Mouse (Mus musculus) erythroblast, embryonic 14.5 days (primary cell): ENCODE data around the gene Rsrc1.

Experiments used
- GATA1 ChIP-seq: IDR thresholded peaks from 2 replicates; pipeline ENCODE4 v1.6.1; 2012; ENCODE audit warnings: low read length, inconsistent platforms, mixed read lengths
- TAL1 ChIP-seq: IDR thresholded peaks from 3 replicates; pipeline ENCODE4 v1.6.1; 2012; ENCODE audit warnings: low read length, inconsistent platforms, mixed read lengths

DNA sequence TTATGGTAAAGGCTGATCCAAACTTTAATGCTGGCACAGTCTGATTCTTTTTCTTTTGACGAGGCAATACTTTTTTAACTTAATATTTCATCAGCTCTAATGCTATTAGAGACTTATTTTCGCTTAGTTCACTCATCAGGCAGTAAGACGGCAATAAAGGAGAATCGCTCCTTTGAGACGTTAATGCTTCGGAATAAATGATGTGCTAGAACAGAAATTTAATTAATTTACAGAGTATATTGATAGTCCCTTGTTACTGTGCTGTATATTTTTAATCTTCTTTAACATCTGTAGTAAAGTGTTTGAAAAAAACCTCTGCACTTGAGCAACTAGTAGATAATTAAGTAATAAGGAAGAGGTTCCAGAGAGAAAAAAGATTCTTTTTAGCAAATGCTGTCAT lies 308.3 kb downstream of the Rsrc1 start:
- no peak for TF ChIP-seq GATA1
- no peak for TF ChIP-seq TAL1
